Comparison of ENCODE assay signal across 14 mouse cellular contexts in the genomic region with DNA sequence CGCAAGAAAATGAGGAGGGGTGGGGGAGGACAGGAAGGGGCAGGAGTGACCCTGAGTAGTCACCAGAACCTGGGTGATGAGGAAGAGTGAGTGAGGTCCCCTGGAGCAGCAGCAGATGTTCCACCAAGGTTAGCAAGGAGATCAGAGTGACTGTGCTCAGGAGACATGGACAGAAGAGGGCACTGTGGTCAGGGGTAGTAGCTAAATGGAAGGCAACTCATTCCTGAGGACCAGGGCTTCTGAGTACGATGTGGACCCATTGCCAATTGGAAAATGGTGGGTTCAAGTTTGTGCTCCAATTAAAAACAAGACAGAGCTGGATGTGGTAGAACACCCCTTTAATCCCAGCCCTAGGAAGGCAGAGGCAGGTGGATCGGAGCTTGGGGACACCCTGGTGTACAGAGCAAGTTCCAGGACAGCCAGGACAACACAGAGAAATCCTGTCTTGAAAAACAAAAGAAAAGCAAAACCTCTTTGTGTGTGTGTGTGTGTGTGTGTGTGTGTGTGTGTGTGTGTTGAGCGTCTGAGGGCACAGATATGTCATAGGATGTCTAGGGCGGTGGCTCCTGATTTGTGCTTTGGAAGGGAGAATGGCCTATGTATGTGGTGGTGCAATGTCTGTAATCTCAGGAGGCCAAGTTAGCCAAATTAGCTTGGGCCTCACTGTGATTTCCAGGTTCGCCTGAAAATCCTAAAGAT. TPM values are rescaled to one million over a fixed set of nuclear protein-coding genes. Genes with fewer than 3 reads are reported as not detected.
DNase-seq lines count a peak whose midpoint lies in the region; ATAC-seq and TF ChIP-seq lines count a peak whose summit lies in the region.
"Had no signal": no experiment of that assay in that cellular context is flagged by ENCODE, and none has a peak within 500 bp of the region (broad histone marks: within the 10 kb centered on the region; RNA-seq: fewer than 3 reads in every experiment).

No protein-coding gene starts in this region.

- peaks cover 2% of the 10 kb centered on the region; the same call in 1 of the 2 replicates for H3K4me1 ChIP-seq in cerebellum, adult 2 months (ENCODE audit: control insufficient read depth, insufficient read depth, low read length)
- H3K4me1 ChIP-seq in liver, adult 2 months (ENCODE audit: control insufficient read depth, insufficient read depth, low read length) = no peaks in the 10 kb centered on the region
- 0 out of 2 replicates have a peak, but pooled peaks cover 4% of the 10 kb centered on the region for H3K4me1 ChIP-seq in liver, embryonic 12.5 days

- 92% methylated on average over 6 of the region's 6 CpGs for WGBS in cerebellum, adult 2 months
- 90% methylated on average over 6 of the region's 6 CpGs for WGBS in liver, adult 2 months
- WGBS in liver, embryonic 12.5 days (ENCODE audit: insufficient replicate concordance) = 71% methylated on average over 6 of the region's 6 CpGs

- peaks cover 2% of the 10 kb centered on the region; the same call in 1 of the 2 replicates for H3K79me2 ChIP-seq in liver, adult 2 months (ENCODE audit: control insufficient read depth, insufficient read depth, low read length)
- no peaks in the 10 kb centered on the region for H3K79me2 ChIP-seq in myocyte (ENCODE audit: control insufficient read depth, insufficient read depth)

- TF ChIP-seq POLR2A in cerebellum, adult 2 months (IDR thresholded peaks at IDR 0.05; ENCODE audit: borderline replicate concordance, insufficient read depth, low read length) = no peak
- TF ChIP-seq POLR2A in liver, adult 2 months (IDR thresholded peaks at IDR 0.05; ENCODE audit: extremely low read depth, insufficient read depth, low read length) = no peak
- TF ChIP-seq POLR2A in myocyte (IDR thresholded peaks at IDR 0.05; ENCODE audit: insufficient read length, low read depth) = no peak

- H3K9ac ChIP-seq in liver, adult 2 months (ENCODE audit: low read depth, low read length) = no peak overlapping the region
- H3K9ac ChIP-seq in liver, embryonic 12.5 days = no peak overlapping the region
- H3K9ac ChIP-seq: heart, embryonic 15.5 days; limb, embryonic 12.5 days had no signal

- no peak overlapping the region for H3K4me3 ChIP-seq in cerebellum, adult 2 months (replicated peaks; ENCODE audit: insufficient read depth, low read depth, low read length)
- H3K4me3 ChIP-seq in liver, adult 2 months (ENCODE audit: insufficient read depth, low read depth, low read length) = no peak overlapping the region
- H3K4me3 ChIP-seq in liver, embryonic 12.5 days = no peak overlapping the region
- H3K4me3 ChIP-seq in myocyte = no peak overlapping the region
- H3K4me3 ChIP-seq: embryonic facial prominence, embryonic 10.5 days; heart, embryonic 15.5 days; limb, embryonic 12.5 days had no signal

- H3K27me3 ChIP-seq in cerebellum, adult 2 months (ENCODE audit: control insufficient read depth, insufficient read depth, low read length) = no peaks in the 10 kb centered on the region
- H3K27me3 ChIP-seq in liver, adult 2 months (ENCODE audit: control insufficient read depth, insufficient read depth, low read length) = no peaks in the 10 kb centered on the region
- H3K27me3 ChIP-seq in liver, embryonic 12.5 days (replicated peaks) = no peaks in the 10 kb centered on the region
- no peaks in the 10 kb centered on the region for H3K27me3 ChIP-seq in myocyte (ENCODE audit: control insufficient read depth, insufficient read depth, insufficient read length)
- H3K27me3 ChIP-seq: heart, embryonic 15.5 days; limb, embryonic 12.5 days had no signal

- H3K9me3 ChIP-seq in liver, embryonic 12.5 days (replicated peaks) = no peaks in the 10 kb centered on the region
- H3K9me3 ChIP-seq: embryonic facial prominence, embryonic 10.5 days; heart, embryonic 15.5 days; limb, embryonic 12.5 days had no signal

- ATAC-seq in liver, embryonic 12.5 days = no peak
- ATAC-seq: forebrain, embryonic 16.5 days had no signal

- H3ac ChIP-seq in myocyte (ENCODE audit: control insufficient read depth, insufficient read length) = no peak overlapping the region

- no peak overlapping the region for H3K27ac ChIP-seq in cerebellum, adult 2 months (ENCODE audit: insufficient read depth, low read length)
- H3K27ac ChIP-seq in liver, adult 2 months (replicated peaks; ENCODE audit: insufficient read depth, low read depth, low read length) = no peak overlapping the region
- H3K27ac ChIP-seq in liver, embryonic 12.5 days = no peak overlapping the region
- H3K27ac ChIP-seq: embryonic facial prominence, embryonic 10.5 days; heart, embryonic 15.5 days; limb, embryonic 12.5 days had no signal

- no peak for DNase-seq in cerebellum, adult 2 months
- DNase-seq in cerebellum, postnatal 4 days (ENCODE audit: low spot score in 2 of 2) = no peak
- DNase-seq in liver, adult 2 months (ENCODE audit: extremely low read depth, low read depth, low spot score) = no peak
- peak; percentile 63 to 72 for DNase-seq in heart, postnatal 10 days
- no peak for DNase-seq in urinary bladder, postnatal 25 days (ENCODE audit: low spot score)
- DNase-seq in spleen, adult 18-20 months = no peak
- DNase-seq: kidney, postnatal 10 days had no signal

- peak; percentile 42; the same call in 1 of the 2 replicates for TF ChIP-seq CTCF in cerebellum, adult 2 months (IDR thresholded peaks at IDR 0.05; ENCODE audit: borderline replicate concordance, insufficient read depth, low read depth, low read length)
- TF ChIP-seq CTCF in liver, adult 2 months (IDR thresholded peaks at IDR 0.05; ENCODE audit: low read depth, low read length) = peak; percentile 29; the same call in 1 of the 2 replicates

- H3K4me2 ChIP-seq in liver, embryonic 12.5 days = no peak overlapping the region
- peak overlapping the region; percentile 3 for H3K4me2 ChIP-seq in myocyte (ENCODE audit: low read depth)
- H3K4me2 ChIP-seq: heart, embryonic 15.5 days; limb, embryonic 12.5 days; midbrain, embryonic 11.5 days had no signal

- peaks cover 33% of the 10 kb centered on the region for H3K36me3 ChIP-seq in liver, adult 2 months (ENCODE audit: control insufficient read depth, insufficient read depth, low read length)
- peaks cover 20% of the 10 kb centered on the region for H3K36me3 ChIP-seq in liver, embryonic 12.5 days
- no peaks in the 10 kb centered on the region for H3K36me3 ChIP-seq in myocyte (ENCODE audit: control insufficient read depth, insufficient read depth)
- H3K36me3 ChIP-seq: heart, embryonic 15.5 days; limb, embryonic 12.5 days had no signal

- intact Hi-C loops in heart, postnatal 10 days (cut with DNase I) = loop anchor here (1.0 to 10.0 kb wide), 2 partner anchors 60 to 413 kb away; no protein-coding TSS in a partner anchor

TF ChIP-seq in myocyte, 11 proteins besides CTCF, POLR2A, EP300 and RAD21:
- TF ChIP-seq REST (IDR thresholded peaks at IDR 0.05; ENCODE audit: insufficient read depth, insufficient read length) = no peak
- no peak for TF ChIP-seq MAX (IDR thresholded peaks at IDR 0.05; ENCODE audit: low read depth)
- TF ChIP-seq USF1 (IDR thresholded peaks at IDR 0.05; ENCODE audit: low read depth) = no peak
- TF ChIP-seq POLR2AphosphoS2 (IDR thresholded peaks at IDR 0.05; ENCODE audit: insufficient read length, low read depth) = no peak
- no peak for TF ChIP-seq MYOD1 (IDR thresholded peaks at IDR 0.05; ENCODE audit: control insufficient read depth in 1 of 3, insufficient read length in 2 of 3, low read depth in 2 of 3)
- TF ChIP-seq E2F4 (IDR thresholded peaks at IDR 0.05; ENCODE audit: insufficient read depth) = no peak
- no peak for TF ChIP-seq SRF (IDR thresholded peaks at IDR 0.05; ENCODE audit: control insufficient read depth, insufficient read length, low read depth)
- TF ChIP-seq TCF3 (IDR thresholded peaks at IDR 0.05; ENCODE audit: insufficient read length, low read depth) = no peak
- TF ChIP-seq CEBPB (IDR thresholded peaks at IDR 0.05; ENCODE audit: insufficient read depth, poor library complexity, severe bottlenecking) = no peak
- no peak for TF ChIP-seq MYOG (IDR thresholded peaks at IDR 0.05; ENCODE audit: control insufficient read depth in 1 of 3, insufficient read depth in 1 of 3, insufficient read length in 2 of 3, low read depth in 2 of 3)
- no peak for TF ChIP-seq TCF12 (IDR thresholded peaks at IDR 0.05; ENCODE audit: insufficient read depth, poor library complexity, severe bottlenecking)

RNA-seq across cellular contexts. Expression of gene C1qtnf9, which starts 56.2 kb away (rescaled TPM):
- 0.27 and 0.34 TPM in 2 replicates for polyA plus RNA-seq in cerebellum, adult 2 months (2012; rRNA removed)
- total RNA-seq in liver, adult 2 months (2014; rRNA removed) = 0.34 and 0.46 TPM in 2 replicates
- polyA plus RNA-seq in liver, adult 2 months (2012; rRNA removed) = 0.07 and 0.24 TPM in 2 replicates
- 0.08 and 0.17 TPM in 2 replicates for polyA plus RNA-seq in liver, embryonic 12.5 days (2016; fragmentation: Nextera tagmentation; extraction: Ambion mirVana)
- 10 to 100 TPM; 36.4 to 38.2 TPM for total RNA-seq in heart, postnatal 10 days (2021)
- polyA plus RNA-seq in myocyte (2012; fragmentation: generic; extraction: Trizol) = not detected
- polyA plus RNA-seq: forebrain, embryonic 16.5 days; midbrain, embryonic 11.5 days had no signal

Comparison
In these comparisons a context has a peak if more than half of its experiments do, and no peak if none do; other contexts are left out.
1. DNase-seq: peak in heart, postnatal 10 days (2 of 2); none in cerebellum, adult 2 months (0 of 2), cerebellum, postnatal 4 days (0 of 2), liver, adult 2 months (single experiment), urinary bladder, postnatal 25 days (single experiment) and spleen, adult 18-20 months (0 of 2).